Mouse (Mus musculus) CH12.LX (cell line): Measurements from ENCODE around the gene Olfr195.

Experiments
- BHLHE40 ChIP-seq: IDR thresholded peaks from 2 replicates; pipeline ENCODE4 v1.6.1; 2011; ENCODE audit warnings: mild to moderate bottlenecking, low read depth, low read length, improper control_type of control experiment
- CHD2 ChIP-seq: IDR thresholded peaks from 2 replicates; pipeline ENCODE4 v1.6.1; 2011; ENCODE audit warnings: low read length, improper control_type of control experiment
- CTCF ChIP-seq, 2 experiments: IDR thresholded peaks in 1 of 2; conservative IDR thresholded peaks in 1 of 2; 2 replicates each; pipeline ENCODE4 v1.5.1; 2011 to 2012; ENCODE audit warnings: low read depth in 2 of 2, low read length in 2 of 2, improper control_type of control experiment in 1 of 2, inconsistent platforms in 1 of 2, mild to moderate bottlenecking in 1 of 2, moderate library complexity in 1 of 2
- EP300 ChIP-seq: IDR thresholded peaks from 2 replicates; pipeline ENCODE4 v1.6.1; 2011; ENCODE audit warnings: low read length, improper control_type of control experiment
- HCFC1 ChIP-seq: IDR thresholded peaks from 2 replicates; pipeline ENCODE4 v1.6.1; 2012; ENCODE audit warnings: low read depth, mild to moderate bottlenecking, inconsistent platforms, low read length, improper control_type of control experiment
- JUN ChIP-seq: IDR thresholded peaks from 2 replicates; pipeline ENCODE4 v1.6.1; 2011; ENCODE audit warnings: low read depth, mild to moderate bottlenecking, low read length, improper control_type of control experiment, moderate library complexity; ENCODE audit not compliant: insufficient read depth
- JUND ChIP-seq: conservative IDR thresholded peaks from 2 replicates; pipeline ENCODE4 v1.6.1; 2011; ENCODE audit warnings: low read depth, low read length, improper control_type of control experiment
- MAZ ChIP-seq: IDR thresholded peaks from 2 replicates; pipeline ENCODE4 v1.6.1; 2012; ENCODE audit warnings: low read depth, mild to moderate bottlenecking, inconsistent platforms, low read length, improper control_type of control experiment, moderate library complexity
- MEF2A ChIP-seq: IDR thresholded peaks from 2 replicates; pipeline ENCODE4 v1.6.1; 2014; ENCODE audit warnings: low read depth, mild to moderate bottlenecking, inconsistent platforms, low read length, improper control_type of control experiment, borderline replicate concordance
- MYC ChIP-seq: IDR thresholded peaks from 2 replicates; pipeline ENCODE4 v1.6.1; 2011; ENCODE audit warnings: low read depth, mild to moderate bottlenecking, improper control_type of control experiment, low read length
- NRF1 ChIP-seq: IDR thresholded peaks from 2 replicates; pipeline ENCODE4 v1.6.1; 2014; ENCODE audit warnings: low read depth, mild to moderate bottlenecking, inconsistent platforms, low read length, improper control_type of control experiment, moderate library complexity
- POLR2A ChIP-seq: IDR thresholded peaks from 2 replicates; pipeline ENCODE4 v1.6.1; 2011; ENCODE audit warnings: low read depth, mild to moderate bottlenecking, improper control_type of control experiment, low read length
- POLR2AphosphoS2 ChIP-seq: IDR thresholded peaks from 2 replicates; pipeline ENCODE4 v1.6.1; 2011; ENCODE audit warnings: low read depth, low read length, improper control_type of control experiment
- USF2 ChIP-seq: conservative IDR thresholded peaks from 2 replicates; pipeline ENCODE4 v1.6.1; 2011; ENCODE audit warnings: low read depth, low read length, improper control_type of control experiment

DNA sequence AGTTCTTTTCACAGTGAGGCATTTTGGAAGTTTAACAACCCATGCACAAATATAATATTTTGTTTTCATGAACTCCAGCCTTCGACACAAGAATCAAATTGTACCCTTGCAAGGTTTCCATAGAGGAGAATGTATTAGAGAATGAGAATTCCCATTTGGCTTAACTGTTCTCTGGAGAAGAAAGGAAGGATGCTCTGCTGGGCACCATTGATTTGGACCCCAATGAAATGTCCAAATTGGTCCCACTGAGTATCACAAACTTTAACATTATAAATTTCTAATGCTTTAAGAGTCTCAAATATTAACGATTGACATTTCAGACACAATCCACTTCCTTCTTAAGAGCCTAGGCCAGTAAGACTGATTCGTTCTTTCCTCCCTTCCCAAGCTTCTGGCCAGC, 23.5 kb downstream of the Olfr195 start, which contains the start of gene Olfr196:
- TF ChIP-seq CTCF (conservative IDR thresholded peaks at IDR 0.05 in 1 of 2, IDR thresholded peaks at IDR 0.05 in 1 of 2; ENCODE audit: low read depth in 2 of 2, low read length in 2 of 2) (no peak), JUN (no peak), NRF1 (no peak), HCFC1 (no peak), USF2 (no peak), JUND (no peak), POLR2A (no peak), CHD2 (no peak), BHLHE40 (no peak), EP300 (no peak), MYC (no peak), POLR2AphosphoS2 (no peak), MEF2A (no peak), MAZ (no peak)
